Mouse (Mus musculus): ENCODE measurements around the gene Tle4.

- TF ChIP-seq CTCF (IDR thresholded peaks at IDR 0.05; ENCODE audit: insufficient read depth, low read length): no peak
- no peak for TF ChIP-seq POLR2A (IDR thresholded peaks at IDR 0.05; ENCODE audit: borderline replicate concordance, extremely low read depth, low read depth, low read length)
Measured at GRCm38 (mm10) chr19:14502234-14502633, 95.6 kb downstream of the Tle4 start.

Data from lung, adult 2 months (tissue).